Mouse (Mus musculus) heart, adult 2 months (tissue): ENCODE data around the gene Rbm18. TPM values are rescaled to one million over a fixed set of nuclear protein-coding genes. Genes with fewer than 3 reads are reported as not detected.

Experiments used
- DNase-seq, 2 experiments: peaks; one replicate each; pipeline ENCODE4 v3.0.0; 2021
- H3K27ac ChIP-seq: fragments of 200-600 bp; 2 replicates; pipeline ENCODE4 v1.8.1; 2022
- H3K27me3 ChIP-seq: fragments of 200-500 bp; 2 replicates; pipeline ENCODE4 v1.6.1; 2012; ENCODE audit warnings: mild to moderate bottlenecking, low read length, inconsistent platforms, mixed read lengths; ENCODE audit not compliant: control insufficient read depth, insufficient read depth
- H3K36me3 ChIP-seq: fragments of 200-500 bp; 2 replicates; pipeline ENCODE4 v1.6.1; 2012; ENCODE audit warnings: low read length, inconsistent platforms; ENCODE audit not compliant: control insufficient read depth, insufficient read depth
- H3K4me1 ChIP-seq: fragments of 200-500 bp; 2 replicates; pipeline ENCODE4 v1.6.1; 2011; ENCODE audit warnings: low read length; ENCODE audit not compliant: control insufficient read depth, insufficient read depth
- H3K4me3 ChIP-seq: fragments of 200-600 bp; 2 replicates; pipeline ENCODE4 v1.8.1; 2022
- H3K79me2 ChIP-seq: fragments of 200-500 bp; replicated peaks from 2 replicates; pipeline ENCODE4 v1.6.1; 2012; ENCODE audit warnings: mild to moderate bottlenecking, inconsistent platforms, low read length, moderate library complexity, mixed read lengths; ENCODE audit not compliant: control insufficient read depth, insufficient read depth
- H3K9ac ChIP-seq: fragments of 200-500 bp; 2 replicates; pipeline ENCODE4 v1.6.1; 2012; ENCODE audit warnings: low read depth, mild to moderate bottlenecking, control low read depth, inconsistent platforms, low read length, mixed read lengths
- CTCF ChIP-seq: fragments of 200-600 bp; IDR thresholded peaks from 2 replicates; pipeline ENCODE4 v1.8.1; 2022; ENCODE audit warnings: antibody characterized with exemption, mild to moderate bottlenecking, moderate library complexity
- EP300 ChIP-seq: fragments of 200-500 bp; IDR thresholded peaks from 2 replicates; pipeline ENCODE4 v1.6.1; 2011; ENCODE audit warnings: low read depth, low read length, control low read depth; ENCODE audit not compliant: insufficient read depth
- POLR2A ChIP-seq: fragments of 200-500 bp; IDR thresholded peaks from 2 replicates; pipeline ENCODE4 v1.6.1; 2011; ENCODE audit warnings: mild to moderate bottlenecking, low read depth, low read length, control low read depth; ENCODE audit not compliant: insufficient read depth
- WGBS: fragments of 180-500 bp; shearing (Covaris S2); methylation state at CpG from one replicate; pipeline ENCODE4 v1.1.7; 2018; 5-methylcytosine and 5-hydroxymethylcytosine counted together
- intact Hi-C: fragments of 180-260 bp; cut with DNase I; formaldehyde crosslinking; loops from one replicate; pipeline ENCODE4 v1.15.1; 2025
- polyA plus RNA-seq: library from polyadenylated mRNA; depleted of rRNA; stranded (reverse); fragments of >200 nt; gene quantifications from 2 replicates; pipeline ENCODE4 v1.2.3, GENCODE M21; 2012
- total RNA-seq, 2 experiments: library from RNA; stranded (reverse); gene quantifications; 2 replicates each; pipeline ENCODE4 v1.2.3; 2021

Gene Rbm18
- total and polyA plus RNA-seq, 3 experiments: 15.4 to 33.9 (median 31.7) TPM

- Histone ChIP-seq H3K79me2 (no peaks in the 10 kb centered on the region), H3K9ac (no peak overlapping the region), H3K27ac (no peak overlapping the region), H3K4me1 (peaks cover 3% of the 10 kb centered on the region), H3K36me3 (no peaks in the 10 kb centered on the region), H3K4me3 (no peak overlapping the region), H3K27me3 (peaks cover 6% of the 10 kb centered on the region)
- 51% methylated on average over 3 of the region's 3 CpGs for WGBS
- DNase-seq: no peak
- intact Hi-C loops: no loop called here
- no peak for TF ChIP-seq POLR2A
- no peak for TF ChIP-seq EP300
- no peak for TF ChIP-seq CTCF
Observed at GRCm38 (mm10) chr2:36089190-36089589, 47.4 kb downstream of the Rbm18 start.

- H3K27ac ChIP-seq: no peak overlapping the region; the same call in 1 of the 2 replicates
- H3K4me1 ChIP-seq: peaks cover 3% of the 10 kb centered on the region
- intact Hi-C loops: no loop called here
- no peak for DNase-seq
- H3K9ac ChIP-seq: no peak overlapping the region
- 95% methylated on average over 1 of the region's 1 CpGs for WGBS
- H3K36me3 ChIP-seq: no peaks in the 10 kb centered on the region
- H3K79me2 ChIP-seq: no peaks in the 10 kb centered on the region
- H3K27me3 ChIP-seq: no peaks in the 10 kb centered on the region; the same call in 1 of the 2 replicates
- TF ChIP-seq EP300: no peak
- TF ChIP-seq POLR2A: no peak
- TF ChIP-seq CTCF: no peak
- H3K4me3 ChIP-seq: no peak overlapping the region
Observed at GRCm38 (mm10) chr2:36085041-36085440, 51.5 kb downstream of the Rbm18 start.

- H3K36me3 ChIP-seq: no peaks in the 10 kb centered on the region
- no peak for DNase-seq
- peaks cover 3% of the 10 kb centered on the region for H3K4me1 ChIP-seq
- H3K9ac ChIP-seq: no peak overlapping the region
- no peak overlapping the region for H3K27ac ChIP-seq
- no peaks in the 10 kb centered on the region for H3K79me2 ChIP-seq
- TF ChIP-seq POLR2A (no peak), CTCF (no peak), EP300 (no peak)
- H3K4me3 ChIP-seq: no peak overlapping the region
- intact Hi-C loops: no loop called here
- no peaks in the 10 kb centered on the region for H3K27me3 ChIP-seq
- WGBS: 78% methylated on average over 9 of the region's 9 CpGs
Observed at GRCm38 (mm10) chr2:36082802-36083580, 53.6 kb downstream of the Rbm18 start.

- intact Hi-C loops: no loop called here
- TF ChIP-seq POLR2A (no peak), EP300 (no peak), CTCF (no peak)
- no peak for DNase-seq
- Histone ChIP-seq H3K4me1 (peaks cover 3% of the 10 kb centered on the region), H3K4me3 (no peak overlapping the region), H3K27me3 (no peaks in the 10 kb centered on the region), H3K9ac (no peak overlapping the region), H3K36me3 (no peaks in the 10 kb centered on the region), H3K27ac (no peak overlapping the region), H3K79me2 (no peaks in the 10 kb centered on the region)
- WGBS: 34% methylated on average over 9 of the region's 9 CpGs
Observed at GRCm38 (mm10) chr2:36081446-36081845, 55.1 kb downstream of the Rbm18 start.

GRCm38 (mm10) chr2:36077160-36077761, 59.3 kb downstream of the Rbm18 start:
- Histone ChIP-seq H3K27me3 (no peaks in the 10 kb centered on the region), H3K27ac (no peak overlapping the region), H3K79me2 (no peaks in the 10 kb centered on the region), H3K9ac (no peak overlapping the region), H3K4me1 (peaks cover 5% of the 10 kb centered on the region), H3K4me3 (no peak overlapping the region), H3K36me3 (no peaks in the 10 kb centered on the region)
- 41% methylated on average over 11 of the region's 11 CpGs for WGBS
- DNase-seq: no peak
- intact Hi-C loops: no loop called here
- no peak for TF ChIP-seq CTCF
- no peak for TF ChIP-seq EP300
- no peak for TF ChIP-seq POLR2A

GRCm38 (mm10) chr2:36075210-36075609, 61.4 kb downstream of the Rbm18 start:
- 92% methylated on average over 5 of the region's 5 CpGs for WGBS
- TF ChIP-seq POLR2A: no peak
- TF ChIP-seq EP300: no peak
- TF ChIP-seq CTCF: no peak
- Histone ChIP-seq H3K27ac (no peak overlapping the region), H3K4me3 (no peak overlapping the region), H3K27me3 (no peaks in the 10 kb centered on the region), H3K4me1 (peaks cover 5% of the 10 kb centered on the region), H3K9ac (no peak overlapping the region), H3K79me2 (no peaks in the 10 kb centered on the region), H3K36me3 (no peaks in the 10 kb centered on the region)
- DNase-seq: no peak
- intact Hi-C loops: no loop called here
